Mouse (Mus musculus) hindbrain, embryonic 10.5 days (tissue): ENCODE results near the gene U2surp. TPM values are rescaled to one million over a fixed set of nuclear protein-coding genes. Genes with fewer than 3 reads are reported as not detected.

ENCODE experiments used
- DNase-seq: peaks from one replicate; pipeline ENCODE4 v3.0.0-alpha.2; 2017; ENCODE audit warnings: low spot score
- H3K27ac ChIP-seq: fragments of 300-500 bp; sonication (generic); 2 replicates; pipeline ENCODE4 v1.5.1; 2016; ENCODE audit warnings: mild to moderate bottlenecking, moderate library complexity
- H3K27me3 ChIP-seq: fragments of 300-500 bp; sonication (generic); 2 replicates; pipeline ENCODE4 v1.6.1; 2016; ENCODE audit warnings: mild to moderate bottlenecking; ENCODE audit not compliant: poor library complexity, insufficient read depth, severe bottlenecking
- H3K36me3 ChIP-seq: fragments of 300-500 bp; sonication (generic); 2 replicates; pipeline ENCODE4 v1.6.1; 2016; ENCODE audit warnings: mild to moderate bottlenecking, moderate library complexity
- H3K4me1 ChIP-seq: fragments of 300-500 bp; sonication (generic); replicated peaks from 2 replicates; pipeline ENCODE4 v1.6.1; 2016; ENCODE audit warnings: mild to moderate bottlenecking
- H3K4me3 ChIP-seq: fragments of 300-500 bp; sonication (generic); 2 replicates; pipeline ENCODE4 v1.5.1; 2016; ENCODE audit warnings: mild to moderate bottlenecking, moderate library complexity
- H3K9me3 ChIP-seq: fragments of 300-500 bp; sonication (generic); 2 replicates; pipeline ENCODE4 v1.6.1; 2016; ENCODE audit warnings: mild to moderate bottlenecking, moderate library complexity
- WGBS: fragments of 180-500 bp; shearing (Covaris S2); methylation state at CpG from one replicate; pipeline ENCODE4 v1.1.7; 2016; 5-methylcytosine and 5-hydroxymethylcytosine counted together
- polyA plus RNA-seq: library from polyadenylated mRNA; unstranded; fragments of >200 nt; fragmentation: Nextera tagmentation; extraction: Ambion mirVana; gene quantifications from 2 replicates; pipeline ENCODE4 v1.2.1, GENCODE M21; 2016

U2surp gene
- polyA plus RNA-seq, 1 experiment from 2014 or later = 101 TPM

DNA sequence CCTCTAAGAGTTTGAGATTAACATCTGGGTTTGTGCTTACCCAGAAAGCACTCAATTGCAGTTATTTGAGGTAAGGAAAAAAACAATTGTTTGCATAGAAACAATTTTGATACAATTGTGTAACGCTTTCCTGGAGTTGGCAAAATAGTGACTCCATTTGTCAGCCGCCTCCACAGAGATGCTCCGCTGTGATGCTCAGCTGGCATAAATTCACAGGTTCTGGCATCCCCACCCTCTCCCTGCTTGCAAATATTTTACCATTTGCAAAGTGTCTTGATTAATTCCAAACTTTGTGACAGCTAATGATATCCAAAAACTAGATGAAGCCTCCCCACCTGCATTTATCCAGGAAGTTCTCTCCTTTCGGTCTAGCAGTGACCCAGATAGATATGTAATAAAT, 99.7 kb downstream of the U2surp start:
- WGBS = 89% methylated on average over 4 of the region's 4 CpGs
- Histone ChIP-seq H3K27me3 (peaks cover 11% of the 10 kb centered on the region), H3K9me3 (no peaks in the 10 kb centered on the region; the same call in 1 of the 2 replicates), H3K4me1 (peaks cover 12% of the 10 kb centered on the region), H3K27ac (no peak overlapping the region), H3K4me3 (no peak overlapping the region), H3K36me3 (no peaks in the 10 kb centered on the region)
- DNase-seq = no peak

- H3K9me3 ChIP-seq = no peaks in the 10 kb centered on the region
- 1% methylated on average over 24 of the region's 24 CpGs for WGBS
- no peak for DNase-seq
These were observed 104.1 kb downstream of the U2surp start for GRCm38 (mm10) chr9:95407586-95408220.

More at GRCm38 (mm10) chr9:95407586-95408220, 104.1 kb downstream of the U2surp start:
- peaks cover 31% of the 10 kb centered on the region for H3K4me1 ChIP-seq
- peak overlapping the region; percentile 88 for H3K27ac ChIP-seq
- peaks cover 26% of the 10 kb centered on the region for H3K27me3 ChIP-seq
- H3K36me3 ChIP-seq = peaks cover 8% of the 10 kb centered on the region
- peak overlapping the region; percentile 78 for H3K4me3 ChIP-seq

Other genes starting within 250 kb of the U2surp start
- gene Chst2, start 105.3 kb downstream of the U2surp start, polyA plus RNA-seq = 3.4 and 4.9 TPM in 2 replicates
- 0.14 and 0.18 TPM in 2 replicates for gene Paqr9, start 47.7 kb upstream of the U2surp start, polyA plus RNA-seq
- gene Pcolce2, start 125.6 kb upstream of the U2surp start, polyA plus RNA-seq = 1.6 and 2.8 TPM in 2 replicates
- gene Trpc1, start 238.4 kb upstream of the U2surp start, polyA plus RNA-seq = 3.0 TPM in 2 replicates